Comparison of ENCODE assay signal across 8 mouse cellular contexts in the genomic region with DNA sequence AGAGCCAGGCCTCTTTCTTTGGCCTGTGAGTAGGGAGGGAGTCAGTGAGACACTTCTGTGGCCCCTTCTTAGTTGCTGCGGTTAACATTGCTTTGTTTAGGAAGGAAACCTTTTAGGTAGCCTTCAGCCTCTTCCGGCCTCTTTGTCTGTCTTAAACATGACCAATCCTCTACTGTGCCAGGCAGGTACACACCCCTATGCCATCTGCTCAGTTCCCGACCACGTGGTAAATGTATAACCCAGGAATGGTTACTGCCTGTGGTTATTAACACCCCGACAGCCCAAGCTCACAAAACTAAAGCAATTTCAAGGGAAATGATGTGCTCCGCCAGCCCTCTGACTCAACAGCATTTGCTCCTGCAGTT. TPM values are rescaled to one million over a fixed set of nuclear protein-coding genes. Genes with fewer than 3 reads are reported as not detected.
DNase-seq lines count a peak whose midpoint lies in the region; ATAC-seq and TF ChIP-seq lines count a peak whose summit lies in the region.

No protein-coding gene starts in this region.

- no peaks in the 10 kb centered on the region; the same call in 1 of the 2 replicates for H3K4me1 ChIP-seq in lung, adult 2 months (ENCODE audit: control insufficient read depth, insufficient read depth, low read length)
- H3K4me1 ChIP-seq in erythroblast, embryonic 14.5 days (ENCODE audit: control insufficient read depth): peaks cover 17% of the 10 kb centered on the region
- H3K4me1 ChIP-seq in liver, postnatal 0 days (ENCODE audit: insufficient read depth): no peaks in the 10 kb centered on the region

- H3K4me2 ChIP-seq in liver, postnatal 0 days (ENCODE audit: low read depth, low read length): peak overlapping the region; percentile 75

- peak; percentile 19 for ATAC-seq in activated CD4-positive, CD25-positive, alpha-beta regulatory T cell, adult 4 months
- ATAC-seq in liver, postnatal 0 days: peak; percentile 64

- peaks cover 7% of the 10 kb centered on the region for H3K27me3 ChIP-seq in erythroblast, embryonic 14.5 days (ENCODE audit: control insufficient read depth)
- H3K27me3 ChIP-seq in liver, postnatal 0 days (ENCODE audit: insufficient read depth, low read length): no peaks in the 10 kb centered on the region

- TF ChIP-seq CTCF in lung, adult 2 months (IDR thresholded peaks at IDR 0.05; ENCODE audit: insufficient read depth, low read length): no peak
- TF ChIP-seq CTCF in liver, postnatal 0 days (IDR thresholded peaks at IDR 0.05; ENCODE audit: low read depth): no peak

- WGBS in lung, adult 2 months: 29% methylated on average over 6 of the region's 6 CpGs
- whole genome bisulfite sequencing in liver, postnatal 0 days (ENCODE audit: insufficient replicate concordance): 24% methylated on average over 6 of the region's 6 CpGs

- H3K27ac ChIP-seq in liver, postnatal 0 days (ENCODE audit: low read depth): peak overlapping the region; percentile 67

- peak overlapping the region; percentile 55 for H3K9ac ChIP-seq in liver, postnatal 0 days (replicated peaks)

- TF ChIP-seq POLR2A in lung, adult 2 months (IDR thresholded peaks at IDR 0.05; ENCODE audit: borderline replicate concordance, extremely low read depth, low read depth, low read length): no peak

- no peaks in the 10 kb centered on the region for H3K36me3 ChIP-seq in erythroblast, embryonic 14.5 days (ENCODE audit: control insufficient read depth)
- H3K36me3 ChIP-seq in liver, postnatal 0 days (replicated peaks; ENCODE audit: insufficient read depth, low read length): no peaks in the 10 kb centered on the region

- H3K4me3 ChIP-seq in lung, adult 2 months (replicated peaks; ENCODE audit: extremely low read depth, low read depth, low read length): peak overlapping the region; percentile 99
- H3K4me3 ChIP-seq in erythroblast, embryonic 14.5 days (replicated peaks): peak overlapping the region; percentile 71
- peak overlapping the region; percentile 55 for H3K4me3 ChIP-seq in liver, postnatal 0 days (ENCODE audit: low read depth, low read length)

- no peak for TF ChIP-seq EP300 in liver, postnatal 0 days (IDR thresholded peaks at IDR 0.05; ENCODE audit: low read depth)

- DNase-seq in lung, adult 2 months: peak; percentile 4
- DNase-seq in lung, postnatal 25 days (ENCODE audit: low spot score): no peak
- peak; percentile 31 for DNase-seq in kidney, adult 11 months
- peak; percentile 12 for DNase-seq in liver, postnatal 0 days
- peak; percentile 5 to 6 for DNase-seq in right cerebral cortex, postnatal 36 days (ENCODE audit: low spot score in 2 of 2)
- DNase-seq in gastrocnemius, postnatal 36 days: no peak

- intact Hi-C loops in gastrocnemius, postnatal 36 days (cut with DNase I): no loop called here

- H3K9me3 ChIP-seq in erythroblast, embryonic 14.5 days (ENCODE audit: control insufficient read depth, low read length): peaks cover 3% of the 10 kb centered on the region; the same call in 1 of the 2 replicates
- H3K9me3 ChIP-seq in liver, postnatal 0 days (ENCODE audit: low read length): no peaks in the 10 kb centered on the region

RNA-seq across cellular contexts. Expression of a gene that starts 0.8 kb away (rescaled TPM):
- polyA plus RNA-seq in lung, adult 2 months (2012; rRNA removed): 3.8 and 4.7 TPM in 2 replicates
- polyA plus RNA-seq in activated CD4-positive, CD25-positive, alpha-beta regulatory T cell, adult 4 months (2017; shearing (Covaris generic)): 1 to 10 TPM; 2.8 to 3.5 TPM
- not detected in 2 replicates for polyA plus RNA-seq in erythroblast, embryonic 14.5 days (2012)
- polyA plus RNA-seq in liver, postnatal 0 days (2015; fragmentation: Nextera tagmentation; extraction: Ambion mirVana): 0.07 and 0.32 TPM in 2 replicates
- 10 to 100 TPM in 1 of 2 experiments, 1 to 10 TPM in 1; 10.0 to 11.0 TPM for total RNA-seq in gastrocnemius, postnatal 36 days (2021)

Comparison
In these comparisons a context has a peak if more than half of its experiments do, and no peak if none do; other contexts are left out.
1. DNase-seq: peak in lung, adult 2 months (single experiment), kidney, adult 11 months (single experiment), liver, postnatal 0 days (single experiment) and right cerebral cortex, postnatal 36 days (2 of 2); none in lung, postnatal 25 days (single experiment) and gastrocnemius, postnatal 36 days (0 of 2).
2. Peak in every context shown above with its lines, with median percentiles within 50 percentile points of each other: H3K4me3 ChIP-seq.